Mouse (Mus musculus) C2C12 (cell line): ENCODE data around the gene Iltifb.
"Not testable (repeated sequence)": the region's sequence is repeated elsewhere in the genome, so short reads cannot be mapped to it uniquely, and the experiment has no call there.

Experiments used
- CTCF ChIP-seq: IDR thresholded peaks from one replicate; pipeline ENCODE4 v1.5.1; 2011; ENCODE audit not compliant: control insufficient read depth, insufficient read depth, insufficient read length
- MYOD1 ChIP-seq: IDR thresholded peaks from one replicate; pipeline ENCODE4 v1.6.1; 2011; ENCODE audit warnings: low read depth; ENCODE audit not compliant: control insufficient read depth, insufficient read length

GRCm38 (mm10) chr10:118249006-118249595 is 45.7 kb downstream of the Iltifb start:
- TF ChIP-seq MYOD1, CTCF: not testable (repeated sequence)
